Mouse (Mus musculus) liver, postnatal 0 days (tissue): Measurements from ENCODE around the gene Top2a. TPM values are rescaled to one million over a fixed set of nuclear protein-coding genes. Genes with fewer than 3 reads are reported as not detected.

Experiments
- ATAC-seq: fragments of 200-750 bp; cut with Nextera tagmentation; 2 replicates; pipeline ENCODE4 v1.8.0; 2017; ENCODE audit warnings: mild to moderate bottlenecking, moderate library complexity
- DNase-seq: peaks from one replicate; pipeline ENCODE4 v3.0.0-alpha.2; 2016
- H3K27ac ChIP-seq: fragments of 300-500 bp; sonication (generic); 2 replicates; pipeline ENCODE4 v1.5.1; 2014; ENCODE audit warnings: antibody characterized with exemption, moderate library complexity, mild to moderate bottlenecking, low read depth
- H3K27me3 ChIP-seq: fragments of 300-500 bp; sonication (generic); 2 replicates; pipeline ENCODE4 v1.6.1; 2014; ENCODE audit warnings: low read length, control low read depth, mixed read lengths; ENCODE audit not compliant: insufficient read depth
- H3K36me3 ChIP-seq: fragments of 300-500 bp; sonication (generic); replicated peaks from 2 replicates; pipeline ENCODE4 v1.6.1; 2014; ENCODE audit warnings: mild to moderate bottlenecking, control low read depth, low read length, moderate library complexity, mixed read lengths; ENCODE audit not compliant: insufficient read depth
- H3K4me1 ChIP-seq: fragments of 300-500 bp; sonication (generic); 2 replicates; pipeline ENCODE4 v1.6.1; 2014; ENCODE audit warnings: antibody characterized with exemption, mild to moderate bottlenecking, control low read depth; ENCODE audit not compliant: insufficient read depth
- H3K4me2 ChIP-seq: fragments of 300-500 bp; sonication (generic); 2 replicates; pipeline ENCODE4 v1.6.1; 2014; ENCODE audit warnings: low read depth, mild to moderate bottlenecking, low read length, moderate library complexity, mixed read lengths
- H3K4me3 ChIP-seq: fragments of 300-500 bp; sonication (generic); 2 replicates; pipeline ENCODE4 v1.5.1; 2014; ENCODE audit warnings: low read depth, low read length
- H3K9ac ChIP-seq: fragments of 300-500 bp; sonication (generic); replicated peaks from 2 replicates; pipeline ENCODE4 v1.6.1; 2014; ENCODE audit warnings: mild to moderate bottlenecking, moderate library complexity
- H3K9me3 ChIP-seq: fragments of 300-500 bp; sonication (generic); 2 replicates; pipeline ENCODE4 v1.6.1; 2016; ENCODE audit warnings: mild to moderate bottlenecking, control low read depth, low read length, mixed read lengths
- CTCF ChIP-seq: sonication (generic); IDR thresholded peaks from 2 replicates; pipeline ENCODE4 v1.5.1; 2016; ENCODE audit warnings: antibody characterized with exemption, low read depth
- EP300 ChIP-seq: IDR thresholded peaks from 2 replicates; pipeline ENCODE4 v1.6.1; 2016; ENCODE audit warnings: antibody characterized with exemption, low read depth, mild to moderate bottlenecking
- WGBS: fragments of 180-500 bp; shearing (Covaris S2); extraction: QIAGEN DNeasy Blood & Tissue Kit; methylation state at CpG from one replicate; pipeline ENCODE4 v1.1.7; 2014; ENCODE audit not compliant: insufficient replicate concordance; 5-methylcytosine and 5-hydroxymethylcytosine counted together
- polyA plus RNA-seq: library from polyadenylated mRNA; unstranded; fragments of >200 nt; fragmentation: Nextera tagmentation; extraction: Ambion mirVana; gene quantifications from 2 replicates; pipeline ENCODE4 v1.2.1, GENCODE M21; 2015

Top2a gene
- polyA plus RNA-seq, 1 experiment from 2014 or later, result 90.2 TPM

- no peaks in the 10 kb centered on the region for H3K36me3 ChIP-seq
- H3K9ac ChIP-seq, result no peak overlapping the region
- peaks cover 11% of the 10 kb centered on the region for H3K4me1 ChIP-seq
- no peaks in the 10 kb centered on the region for H3K9me3 ChIP-seq
- H3K4me3 ChIP-seq, result no peak overlapping the region
- ATAC-seq (0 out of 2 replicates have a peak, but pooled peaks have one; percentile 2), DNase-seq (no peak)
- WGBS, result 72% methylated on average over 3 of the region's 3 CpGs
- peak overlapping the region; percentile 44; the same call in 1 of the 2 replicates for H3K27ac ChIP-seq
- no peaks in the 10 kb centered on the region for H3K27me3 ChIP-seq
- no peak for TF ChIP-seq EP300
- peak; percentile 40 for TF ChIP-seq CTCF
- no peak overlapping the region for H3K4me2 ChIP-seq
These were observed 41.4 kb upstream of the Top2a start for GRCm38 (mm10) chr11:99065353-99065752.

- Histone ChIP-seq H3K27ac (peak overlapping the region; percentile 51), H3K4me1 (peaks cover 11% of the 10 kb centered on the region)
- DNase-seq, result no peak
These were observed 39.6 kb upstream of the Top2a start for GRCm38 (mm10) chr11:99063406-99064131.

GRCm38 (mm10) chr11:99062661-99063060 is 38.7 kb upstream of the Top2a start:
- Histone ChIP-seq H3K4me3 (no peak overlapping the region), H3K27me3 (no peaks in the 10 kb centered on the region), H3K9me3 (no peaks in the 10 kb centered on the region), H3K9ac (no peak overlapping the region), H3K4me1 (peaks cover 11% of the 10 kb centered on the region), H3K4me2 (no peak overlapping the region), H3K27ac (no peak overlapping the region), H3K36me3 (no peaks in the 10 kb centered on the region)
- no peak for DNase-seq
- 72% methylated on average over 7 of the region's 7 CpGs for WGBS
- no peak for ATAC-seq
- TF ChIP-seq EP300 (no peak), CTCF (no peak)

More at GRCm38 (mm10) chr11:99063406-99064131, 39.6 kb upstream of the Top2a start:
- H3K9me3 ChIP-seq, result no peaks in the 10 kb centered on the region
- no peak overlapping the region for H3K4me2 ChIP-seq
- 54% methylated on average over 8 of the region's 8 CpGs for WGBS
- TF ChIP-seq EP300 (no peak), CTCF (no peak)
- H3K9ac ChIP-seq, result no peak overlapping the region
- ATAC-seq, result peak; percentile 37; the same call in 1 of the 2 replicates
- no peak overlapping the region for H3K4me3 ChIP-seq
- H3K27me3 ChIP-seq, result no peaks in the 10 kb centered on the region
- H3K36me3 ChIP-seq, result no peaks in the 10 kb centered on the region

GRCm38 (mm10) chr11:99060435-99060834 is 36.4 kb upstream of the Top2a start:
- TF ChIP-seq CTCF (no peak), EP300 (no peak)
- DNase-seq (no peak), ATAC-seq (no peak)
- no peaks in the 10 kb centered on the region for H3K36me3 ChIP-seq
- H3K27ac ChIP-seq, result no peak overlapping the region
- no peak overlapping the region for H3K9ac ChIP-seq
- H3K4me2 ChIP-seq, result no peak overlapping the region
- H3K4me1 ChIP-seq, result peaks cover 7% of the 10 kb centered on the region; the same call in 1 of the 2 replicates
- H3K4me3 ChIP-seq, result no peak overlapping the region
- H3K9me3 ChIP-seq, result no peaks in the 10 kb centered on the region
- 67% methylated on average over 3 of the region's 3 CpGs for WGBS
- H3K27me3 ChIP-seq, result no peaks in the 10 kb centered on the region

- no peak overlapping the region for H3K27ac ChIP-seq
- DNase-seq, result no peak
These were observed 31.8 kb upstream of the Top2a start for GRCm38 (mm10) chr11:99055571-99056452.

GRCm38 (mm10) chr11:99055143-99055542 is 31.2 kb upstream of the Top2a start:
- Histone ChIP-seq H3K36me3 (peaks cover 21% of the 10 kb centered on the region), H3K27me3 (no peaks in the 10 kb centered on the region), H3K9me3 (no peaks in the 10 kb centered on the region), H3K4me3 (no peak overlapping the region), H3K27ac (no peak overlapping the region), H3K9ac (no peak overlapping the region), H3K4me1 (no peaks in the 10 kb centered on the region), H3K4me2 (no peak overlapping the region)
- WGBS, result 47% methylated on average over 4 of the region's 4 CpGs
- no peak for ATAC-seq
- TF ChIP-seq CTCF (no peak), EP300 (no peak)
- no peak for DNase-seq

More at GRCm38 (mm10) chr11:99055571-99056452, 31.8 kb upstream of the Top2a start:
- 55% methylated on average over 8 of the region's 8 CpGs for WGBS
- Histone ChIP-seq H3K4me1 (no peaks in the 10 kb centered on the region), H3K9ac (no peak overlapping the region), H3K36me3 (peaks cover 17% of the 10 kb centered on the region), H3K4me2 (no peak overlapping the region), H3K9me3 (no peaks in the 10 kb centered on the region), H3K4me3 (no peak overlapping the region), H3K27me3 (no peaks in the 10 kb centered on the region)
- no peak for ATAC-seq
- TF ChIP-seq EP300 (no peak), CTCF (no peak)
